Mouse (Mus musculus) liver, embryonic 14.5 days (tissue): ENCODE data around the gene Cltc. TPM values are rescaled to one million over a fixed set of nuclear protein-coding genes. Genes with fewer than 3 reads are reported as not detected.
"Not testable (repeated sequence)": the region's sequence is repeated elsewhere in the genome, so short reads cannot be mapped to it uniquely, and the experiment has no call there.

ENCODE experiments used
- ATAC-seq: fragments of 200-750 bp; cut with Nextera tagmentation; 2 replicates; pipeline ENCODE4 v1.8.0; 2017; ENCODE audit warnings: moderate number of reproducible peaks, mild to moderate bottlenecking, moderate library complexity; ENCODE audit not compliant: insufficient read depth
- DNase-seq, 3 experiments: peaks; one replicate each; pipeline ENCODE4 v3.0.0-alpha.2; 2012 to 2013; ENCODE audit warnings: low read depth in 3 of 3, low spot score in 3 of 3
- H3K27ac ChIP-seq: fragments of 300-500 bp; sonication (generic); 2 replicates; pipeline ENCODE4 v1.5.1; 2014; ENCODE audit warnings: moderate library complexity, mild to moderate bottlenecking, control low read depth, inconsistent platforms
- H3K27me3 ChIP-seq: fragments of 300-500 bp; sonication (generic); 2 replicates; pipeline ENCODE4 v1.6.1; 2014; ENCODE audit warnings: mild to moderate bottlenecking, low read length, moderate library complexity; ENCODE audit not compliant: control insufficient read depth, insufficient read depth
- H3K36me3 ChIP-seq: fragments of 300-500 bp; sonication (generic); replicated peaks from 2 replicates; pipeline ENCODE4 v1.6.1; 2014; ENCODE audit warnings: low read depth; ENCODE audit not compliant: control insufficient read depth, insufficient read depth
- H3K4me1 ChIP-seq, 2 experiments: fragments of 200-500 bp in 1 of 2; fragments of 300-500 bp in 1 of 2; sonication (generic) in 1 of 2; replicated peaks; 2 replicates each; pipeline ENCODE4 v1.6.1; 2012 to 2014; ENCODE audit warnings: antibody characterized with exemption in 1 of 2, inconsistent platforms in 1 of 2, low read length in 1 of 2; ENCODE audit not compliant: control insufficient read depth in 2 of 2, insufficient read depth in 2 of 2
- H3K4me2 ChIP-seq: fragments of 300-500 bp; sonication (generic); 2 replicates; pipeline ENCODE4 v1.6.1; 2014; ENCODE audit warnings: low read depth, mild to moderate bottlenecking, control low read depth, moderate library complexity
- H3K4me3 ChIP-seq, 2 experiments: fragments of 200-500 bp in 1 of 2; fragments of 300-500 bp in 1 of 2; sonication (generic) in 1 of 2; 2 replicates each; pipeline ENCODE4 v1.5.1; 2012 to 2014; ENCODE audit warnings: low read depth in 2 of 2, low read length in 2 of 2, mild to moderate bottlenecking in 2 of 2, control low read depth in 1 of 2, inconsistent platforms in 1 of 2, moderate library complexity in 1 of 2; ENCODE audit not compliant: insufficient read depth in 1 of 2
- H3K9ac ChIP-seq: fragments of 300-500 bp; sonication (generic); replicated peaks from 2 replicates; pipeline ENCODE4 v1.6.1; 2014; ENCODE audit warnings: mild to moderate bottlenecking, control low read depth, moderate library complexity
- H3K9me3 ChIP-seq: fragments of 300-500 bp; sonication (generic); 2 replicates; pipeline ENCODE4 v1.6.1; 2016; ENCODE audit warnings: low read length, mixed read lengths; ENCODE audit not compliant: control insufficient read depth
- CTCF ChIP-seq: IDR thresholded peaks from 2 replicates; pipeline ENCODE4 v1.5.1; 2016; ENCODE audit warnings: antibody characterized with exemption, low read depth, control low read depth
- EP300 ChIP-seq: IDR thresholded peaks from 2 replicates; pipeline ENCODE4 v1.6.1; 2016; ENCODE audit warnings: antibody characterized with exemption, low read depth
- WGBS: fragments of 180-500 bp; shearing (Covaris S2); extraction: QIAGEN DNeasy Blood & Tissue Kit; methylation state at CpG from one replicate; pipeline ENCODE4 v1.1.7; 2014; ENCODE audit not compliant: insufficient replicate concordance; 5-methylcytosine and 5-hydroxymethylcytosine counted together
- polyA plus RNA-seq, 2 experiments: library from polyadenylated mRNA; depleted of rRNA in 1 of 2; stranded (reverse) in 1 of 2; unstranded in 1 of 2; fragments of >200 nt; fragmentation: Nextera tagmentation in 1 of 2; extraction: Ambion mirVana in 1 of 2; gene quantifications; 2 replicates each; pipeline versions ENCODE4 v1.2.1 to v1.2.3; 2012 to 2014

Cltc gene
- polyA plus RNA-seq (2012; rRNA removed) = 66.9 and 70.0 TPM in 2 replicates
- 95.9 and 109 TPM in 2 replicates for polyA plus RNA-seq (2014; fragmentation: Nextera tagmentation; extraction: Ambion mirVana)

DNA sequence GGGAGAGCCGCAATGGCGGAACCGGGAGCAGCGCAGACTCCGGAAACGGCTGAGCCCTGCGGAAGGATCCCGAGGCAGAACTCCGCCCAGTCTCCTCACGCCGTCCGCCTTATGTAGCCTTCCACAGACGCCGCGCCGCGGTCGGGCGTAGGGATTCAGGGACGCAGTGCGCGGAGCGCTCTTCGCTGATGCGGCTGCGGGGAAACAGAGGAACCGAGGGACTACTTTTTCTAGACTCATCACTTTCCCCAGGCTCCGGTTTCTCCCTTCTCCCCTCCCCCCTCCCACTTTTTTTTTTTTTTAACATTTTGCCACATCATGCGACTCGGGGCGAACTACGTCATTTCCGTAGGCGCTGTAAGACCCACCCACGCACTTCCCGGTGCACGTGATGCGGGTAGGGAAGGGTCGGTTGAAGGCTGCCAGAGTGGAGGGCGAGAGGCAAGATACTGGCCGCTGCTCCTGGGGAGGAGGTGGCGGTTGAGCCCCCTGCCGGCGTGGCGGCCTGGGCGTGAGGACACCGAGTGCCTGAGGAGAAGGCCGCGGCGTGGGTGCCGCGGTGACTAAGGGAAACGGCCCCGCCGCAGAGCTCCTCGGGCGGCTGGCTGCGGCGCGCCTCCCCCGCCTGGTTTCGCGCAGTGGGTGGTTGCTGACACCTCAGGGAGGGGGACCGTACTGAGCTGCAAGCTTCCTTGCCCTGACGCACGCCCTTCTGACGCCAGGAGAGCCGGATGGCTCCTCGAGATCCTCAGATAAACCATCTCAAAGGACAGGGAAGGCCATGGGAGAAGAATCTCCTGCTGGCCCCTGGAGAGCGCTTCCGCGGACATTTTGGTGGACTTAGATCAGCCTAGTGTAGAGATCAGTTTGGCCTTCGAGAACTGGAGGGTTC, at the start of gene Cltc:
Gene Cltc, minus strand, starts transcription at position 86 of the 892 bp plus-strand sequence.
- ATAC-seq = peak; percentile 82
- Histone ChIP-seq H3K27me3 (no peaks in the 10 kb centered on the region), H3K36me3 (peaks cover 11% of the 10 kb centered on the region), H3K4me3 (peak within 1 kb of the TSS; percentile 86 to 89), H3K9ac (peak within 1 kb of the TSS; percentile 97), H3K9me3 (no peaks in the 10 kb centered on the region), H3K27ac (peak within 1 kb of the TSS; percentile 92), H3K4me1 (peaks cover 31 to 37% of the 10 kb centered on the region in 2 experiments), H3K4me2 (peak within 1 kb of the TSS; percentile 96)
- peak; percentile 93 to 96 (median 94) for DNase-seq
- peak; percentile 44 for TF ChIP-seq CTCF
- TF ChIP-seq EP300 = peak; percentile 76
- under 1% methylated on average over 73 of the region's 73 CpGs for WGBS

DNA sequence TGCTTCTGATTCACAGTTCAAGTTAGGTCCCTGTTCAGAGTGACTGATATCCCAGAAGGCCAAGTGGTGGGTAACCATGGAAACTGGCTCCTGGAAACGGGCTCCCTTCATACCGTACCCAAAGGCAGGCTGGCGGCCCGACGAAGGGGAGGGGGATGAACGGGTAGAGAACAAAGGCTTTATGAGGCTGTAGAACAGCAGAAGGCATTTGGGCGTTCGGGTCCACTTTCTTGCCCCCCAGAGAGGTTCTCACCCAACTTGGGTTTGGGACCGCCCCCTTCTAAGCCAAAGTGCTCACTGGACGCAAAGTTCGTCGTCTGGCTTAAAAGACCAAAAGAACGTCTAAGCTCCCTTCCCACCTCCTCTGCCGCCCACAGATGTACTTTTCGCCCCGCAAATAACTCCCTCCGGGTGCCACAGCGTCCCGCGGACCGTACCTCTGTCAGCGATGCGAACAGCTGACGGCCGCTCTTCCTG, 49.7 kb upstream of the Cltc start:
- ATAC-seq = peak; percentile 64
- Histone ChIP-seq H3K4me1 (peaks cover 9% of the 10 kb centered on the region in 2 experiments), H3K36me3 (peaks cover 3% of the 10 kb centered on the region), H3K4me2 (peak overlapping the region; percentile 72), H3K27ac (peak overlapping the region; percentile 56), H3K9ac (peak overlapping the region; percentile 69), H3K27me3 (no peaks in the 10 kb centered on the region; the same call in 1 of the 2 replicates), H3K4me3 (peak overlapping the region; percentile 75 to 93), H3K9me3 (no peaks in the 10 kb centered on the region)
- TF ChIP-seq CTCF (no peak), EP300 (no peak)
- peak; percentile 49 to 61 (median 54) for DNase-seq
- under 1% methylated on average over 25 of the region's 25 CpGs for WGBS

DNA sequence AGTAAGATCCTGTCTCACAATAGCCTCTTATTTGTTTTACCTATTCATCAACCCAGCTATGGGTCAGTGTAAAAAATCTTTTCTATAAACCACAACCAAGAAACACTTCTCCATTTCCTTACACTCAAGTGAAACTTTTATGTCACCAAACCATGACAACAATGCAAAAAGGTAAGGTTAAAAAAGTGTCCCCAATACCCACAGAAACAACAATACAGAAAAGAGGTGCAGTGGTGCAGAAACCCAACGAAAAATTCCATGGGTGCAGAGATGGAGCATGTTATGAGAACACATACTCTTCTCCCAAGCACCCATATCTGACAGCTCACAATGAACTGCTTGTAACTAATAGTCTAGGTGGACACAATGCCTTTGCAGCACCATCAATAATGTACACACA, 36.8 kb upstream of the Cltc start:
- TF ChIP-seq EP300 = no peak
- TF ChIP-seq CTCF = no peak
- Histone ChIP-seq H3K36me3 (peaks cover under 1% of the 10 kb centered on the region; the same call in 1 of the 2 replicates), H3K4me2 (no peak overlapping the region), H3K9ac (no peak overlapping the region), H3K27ac (no peak overlapping the region), H3K4me3 (no peak overlapping the region), H3K27me3 (no peaks in the 10 kb centered on the region), H3K4me1 (no peaks in the 10 kb centered on the region), H3K9me3 (no peaks in the 10 kb centered on the region)
- WGBS = 48% methylated on average over 1 of the region's 1 CpGs
- no peak for DNase-seq
- ATAC-seq = no peak

GRCm38 (mm10) chr11:86787436-86787835, 30.1 kb upstream of the Cltc start:
- H3K9me3 ChIP-seq, H3K27ac ChIP-seq, H3K4me2 ChIP-seq, H3K36me3 ChIP-seq, H3K27me3 ChIP-seq, H3K9ac ChIP-seq, DNase-seq, H3K4me1 ChIP-seq, ATAC-seq, H3K4me3 ChIP-seq: not testable (repeated sequence)
- whole genome bisulfite sequencing = 81% methylated on average over 5 of the region's 5 CpGs

DNA sequence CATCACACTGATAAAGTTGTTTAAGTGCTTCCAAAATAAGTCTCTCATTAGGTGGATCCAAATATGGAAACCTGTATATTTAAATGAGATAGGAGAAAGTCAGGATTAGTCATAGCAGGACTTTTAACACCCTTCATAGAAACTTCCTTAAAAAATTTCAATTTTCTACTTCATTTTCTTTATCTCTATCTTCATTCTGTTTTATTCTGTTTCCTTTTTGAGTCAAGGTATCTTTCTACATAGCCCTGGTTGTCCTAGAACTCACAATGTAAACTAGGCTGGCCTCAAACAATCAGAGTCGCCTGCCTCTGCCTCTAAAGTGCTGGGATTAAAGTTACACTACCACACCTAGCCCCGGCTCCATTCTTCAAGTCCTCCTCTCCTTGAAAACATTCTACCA, 28.4 kb upstream of the Cltc start:
- Histone ChIP-seq H3K27ac (no peak overlapping the region), H3K4me3 (no peak overlapping the region), H3K9ac (no peak overlapping the region), H3K9me3 (no peaks in the 10 kb centered on the region), H3K27me3 (no peaks in the 10 kb centered on the region), H3K36me3 (peaks cover 3% of the 10 kb centered on the region), H3K4me2 (no peak overlapping the region), H3K4me1 (no peaks in the 10 kb centered on the region)
- WGBS = 74% methylated on average over 2 of the region's 2 CpGs
- no peak for DNase-seq
- ATAC-seq = no peak
- no peak for TF ChIP-seq CTCF
- no peak for TF ChIP-seq EP300
